Mouse (Mus musculus) ES-E14 (cell line): ENCODE measurements around the gene Tmem179.

Experiments used
- HCFC1 ChIP-seq: IDR thresholded peaks from 2 replicates; pipeline ENCODE4 v1.6.1; 2012; ENCODE audit warnings: low read length, inconsistent platforms, borderline replicate concordance; ENCODE audit not compliant: insufficient read depth
- ZNF384 ChIP-seq: IDR thresholded peaks from 2 replicates; pipeline ENCODE4 v1.6.1; 2012; ENCODE audit warnings: low read depth, low read length, inconsistent platforms

DNA sequence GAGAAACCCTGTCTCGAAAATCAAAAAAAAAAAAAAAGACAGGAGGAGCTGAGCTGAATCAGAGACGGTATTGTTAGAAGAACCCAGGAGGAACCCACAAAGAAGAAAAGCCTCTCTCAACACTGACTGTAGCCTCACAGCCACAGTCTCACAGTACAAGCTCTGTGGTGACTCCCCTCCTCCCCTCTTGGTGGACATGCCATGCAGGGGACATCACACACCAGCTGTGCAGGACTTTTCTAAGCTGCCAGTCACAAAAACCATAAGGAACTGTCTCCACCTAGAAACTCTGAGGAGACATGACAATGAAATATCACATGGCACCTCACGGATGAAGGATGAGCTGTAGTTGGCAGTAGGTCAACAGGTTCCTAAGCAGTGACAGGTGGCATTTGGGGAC is 44.6 kb upstream of the Tmem179 start:
- TF ChIP-seq ZNF384 (no peak), HCFC1 (no peak)
